Mouse (Mus musculus) liver, embryonic 14.5 days (tissue): ENCODE data around the gene Dennd6b.

Source experiments
- CTCF ChIP-seq: IDR thresholded peaks from 2 replicates; pipeline ENCODE4 v1.5.1; 2016; ENCODE audit warnings: antibody characterized with exemption, low read depth, control low read depth
- EP300 ChIP-seq: IDR thresholded peaks from 2 replicates; pipeline ENCODE4 v1.6.1; 2016; ENCODE audit warnings: antibody characterized with exemption, low read depth

DNA sequence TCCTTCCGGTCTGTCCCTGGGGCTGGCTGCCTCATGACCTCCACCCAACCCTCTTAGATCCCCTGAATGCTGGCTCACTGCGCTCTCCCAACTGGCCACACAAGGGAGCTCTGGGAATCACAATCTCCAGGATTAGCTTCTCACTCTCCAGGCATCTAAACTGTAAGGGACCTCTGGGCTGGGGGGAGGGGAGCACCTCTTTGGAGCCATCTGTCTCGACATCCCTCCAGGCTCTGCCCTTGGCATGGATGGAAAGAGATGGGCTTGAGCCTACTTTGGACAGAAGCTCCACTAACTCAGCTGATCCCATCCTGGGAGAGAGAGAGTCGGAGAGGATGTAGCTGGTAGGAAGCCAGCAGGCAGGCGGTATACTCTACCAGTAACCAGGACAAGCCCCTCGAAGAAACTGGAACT is 14.0 kb downstream of the Dennd6b start:
- TF ChIP-seq CTCF, result 0 out of 2 replicates have a peak, but pooled peaks have one; percentile 3
- no peak for TF ChIP-seq EP300
